Mouse (Mus musculus) stomach, embryonic 15.5 days (tissue): Measurements from ENCODE around the gene Usp33. TPM values are rescaled to one million over a fixed set of nuclear protein-coding genes. Genes with fewer than 3 reads are reported as not detected.

Experiments used
- ATAC-seq: fragments of 200-750 bp; cut with Nextera tagmentation; 2 replicates; pipeline ENCODE4 v1.8.0; 2017; ENCODE audit warnings: low read depth, moderate number of reproducible peaks, moderate TSS enrichment; ENCODE audit not compliant: insufficient read depth, low FRiP score
- H3K27ac ChIP-seq: fragments of 300-500 bp; sonication (generic); 2 replicates; pipeline ENCODE4 v1.5.1; 2015; ENCODE audit warnings: mild to moderate bottlenecking, inconsistent platforms
- H3K27me3 ChIP-seq: fragments of 300-500 bp; sonication (generic); replicated peaks from 2 replicates; pipeline ENCODE4 v1.6.1; 2015; ENCODE audit warnings: inconsistent platforms
- H3K36me3 ChIP-seq: fragments of 300-500 bp; sonication (generic); 2 replicates; pipeline ENCODE4 v1.6.1; 2015; ENCODE audit warnings: inconsistent platforms
- H3K4me1 ChIP-seq: fragments of 300-500 bp; sonication (generic); 2 replicates; pipeline ENCODE4 v1.6.1; 2015; ENCODE audit warnings: inconsistent platforms
- H3K4me2 ChIP-seq: fragments of 300-500 bp; sonication (generic); 2 replicates; pipeline ENCODE4 v1.6.1; 2015; ENCODE audit warnings: mild to moderate bottlenecking, inconsistent platforms
- H3K4me3 ChIP-seq: fragments of 300-500 bp; sonication (generic); replicated peaks from 2 replicates; pipeline ENCODE4 v1.5.1; 2015; ENCODE audit warnings: inconsistent platforms
- H3K9ac ChIP-seq: fragments of 300-500 bp; sonication (generic); 2 replicates; pipeline ENCODE4 v1.6.1; 2015; ENCODE audit warnings: inconsistent platforms
- H3K9me3 ChIP-seq: fragments of 300-500 bp; sonication (generic); 2 replicates; pipeline ENCODE4 v1.6.1; 2016; ENCODE audit warnings: inconsistent platforms
- WGBS: fragments of 180-500 bp; shearing (Covaris S2); methylation state at CpG from one replicate; pipeline ENCODE4 v1.1.7; 2015; 5-methylcytosine and 5-hydroxymethylcytosine counted together
- polyA plus RNA-seq: library from polyadenylated mRNA; unstranded; fragments of >200 nt; fragmentation: Nextera tagmentation; extraction: Ambion mirVana; gene quantifications from 2 replicates; pipeline ENCODE4 v1.2.1, GENCODE M21; 2015

Usp33 gene
- polyA plus RNA-seq, 1 experiment from 2014 or later: 38.7 TPM

DNA sequence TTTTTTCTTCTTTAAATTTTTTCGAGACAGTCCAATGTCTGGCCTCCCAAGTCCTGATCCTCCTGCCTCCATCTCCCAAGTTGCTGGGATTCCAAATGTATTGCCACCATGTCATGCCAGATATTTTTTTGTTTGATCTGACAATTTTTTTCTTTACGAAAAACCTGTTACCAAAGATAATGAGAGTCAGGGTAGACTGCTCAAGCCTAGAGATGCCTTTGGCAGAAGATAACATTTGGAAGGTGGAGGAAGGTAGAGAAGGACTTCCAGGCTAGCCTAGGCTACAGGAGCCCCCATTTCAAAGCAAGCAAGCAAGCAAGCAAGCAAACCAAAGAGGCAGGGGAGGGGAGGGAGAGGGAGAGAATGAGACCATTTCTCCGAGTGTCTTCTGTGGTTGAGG, 949 bp downstream of the Usp33 start:
- H3K27me3 ChIP-seq: no peaks in the 10 kb centered on the region
- H3K4me2 ChIP-seq: peak overlapping the region; percentile 48
- no peak overlapping the region for H3K27ac ChIP-seq
- H3K4me1 ChIP-seq: peaks cover 11% of the 10 kb centered on the region; the same call in 1 of the 2 replicates
- 33% methylated on average over 3 of the region's 3 CpGs for WGBS
- H3K9ac ChIP-seq: peak overlapping the region; percentile 86; the same call in 1 of the 2 replicates
- no peaks in the 10 kb centered on the region for H3K9me3 ChIP-seq
- no peak for ATAC-seq
- no peaks in the 10 kb centered on the region for H3K36me3 ChIP-seq
- peak overlapping the region; percentile 65 for H3K4me3 ChIP-seq

DNA sequence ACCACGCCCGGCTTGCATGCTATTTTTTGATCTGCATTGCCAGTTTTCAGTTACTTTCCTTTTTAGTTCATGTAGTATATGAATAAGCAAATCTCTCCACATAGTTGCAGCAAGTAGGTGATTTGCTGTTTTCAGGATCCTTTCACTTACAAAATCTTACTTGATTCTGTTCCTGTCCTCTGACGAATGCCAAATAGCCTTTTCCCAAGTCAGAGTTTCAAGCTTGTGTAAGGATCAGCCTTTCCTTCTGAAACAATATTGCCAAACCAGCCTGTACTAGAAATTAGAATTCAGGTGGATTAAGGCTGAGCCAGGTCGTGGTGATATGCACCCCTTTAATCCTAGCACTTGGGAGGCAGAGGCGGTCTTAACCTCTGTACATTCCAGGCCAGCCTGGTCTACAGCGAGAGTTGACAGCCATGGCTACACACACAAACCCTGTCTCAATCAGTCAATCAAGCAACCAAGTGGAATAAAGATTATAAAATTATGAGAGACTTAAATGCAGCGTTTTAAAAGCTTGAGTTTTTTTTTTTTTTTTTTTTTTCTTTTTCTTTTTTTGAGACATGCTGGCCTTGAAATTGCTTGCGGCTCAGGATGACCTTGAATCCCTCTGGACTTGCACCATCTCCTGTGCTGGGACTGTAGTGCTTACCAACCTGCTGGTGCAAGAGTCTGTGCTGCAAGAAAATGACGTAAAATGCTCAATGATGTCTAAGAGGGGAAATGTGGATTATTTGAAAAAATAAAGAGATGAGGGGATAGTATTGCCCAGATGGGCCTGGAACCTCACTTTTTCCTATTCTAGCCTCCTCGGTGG, 1.9 kb downstream of the Usp33 start:
- H3K36me3 ChIP-seq: no peaks in the 10 kb centered on the region
- H3K9ac ChIP-seq: no peak overlapping the region
- WGBS: 86% methylated on average over 10 of the region's 10 CpGs
- no peaks in the 10 kb centered on the region for H3K27me3 ChIP-seq
- H3K9me3 ChIP-seq: no peaks in the 10 kb centered on the region
- ATAC-seq: no peak
- no peak overlapping the region for H3K27ac ChIP-seq
- H3K4me3 ChIP-seq: no peak overlapping the region
- H3K4me2 ChIP-seq: no peak overlapping the region
- H3K4me1 ChIP-seq: peaks cover 11% of the 10 kb centered on the region; the same call in 1 of the 2 replicates

GRCm38 (mm10) chr3:152350431-152350830, 4.2 kb downstream of the Usp33 start:
- ATAC-seq: no peak
- Histone ChIP-seq H3K36me3 (no peaks in the 10 kb centered on the region), H3K27ac (no peak overlapping the region), H3K9me3 (no peaks in the 10 kb centered on the region), H3K4me2 (no peak overlapping the region), H3K4me1 (peaks cover 14% of the 10 kb centered on the region; the same call in 1 of the 2 replicates), H3K27me3 (no peaks in the 10 kb centered on the region), H3K9ac (no peak overlapping the region), H3K4me3 (no peak overlapping the region)
- WGBS: 60% methylated on average over 3 of the region's 3 CpGs

DNA sequence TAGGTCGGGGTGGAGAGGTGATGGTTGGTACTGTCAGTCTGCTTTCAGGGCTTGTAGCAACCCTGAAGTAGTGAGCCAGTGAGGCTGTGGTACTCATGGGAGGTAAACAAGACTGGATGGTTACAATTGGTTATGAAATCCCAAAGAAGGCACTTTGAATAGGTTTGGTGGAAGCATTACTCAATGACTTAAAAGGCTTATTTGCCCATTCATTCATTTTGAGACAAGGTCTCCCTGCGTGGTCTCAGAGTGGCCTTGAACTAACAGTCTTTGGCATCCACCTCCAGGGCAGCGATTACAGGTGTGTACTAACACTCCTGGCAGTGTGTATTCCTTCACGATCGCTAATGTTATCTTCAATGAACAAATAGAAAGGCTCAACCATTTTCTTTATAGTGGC, 4.7 kb downstream of the Usp33 start:
- Histone ChIP-seq H3K36me3 (no peaks in the 10 kb centered on the region), H3K4me3 (no peak overlapping the region), H3K9ac (no peak overlapping the region), H3K27ac (no peak overlapping the region), H3K4me1 (peaks cover 14% of the 10 kb centered on the region; the same call in 1 of the 2 replicates), H3K4me2 (no peak overlapping the region), H3K27me3 (no peaks in the 10 kb centered on the region), H3K9me3 (no peaks in the 10 kb centered on the region)
- 49% methylated on average over 5 of the region's 5 CpGs for WGBS
- ATAC-seq: no peak

GRCm38 (mm10) chr3:152352289-152352688, 6.0 kb downstream of the Usp33 start:
- Histone ChIP-seq H3K27ac (no peak overlapping the region), H3K9ac (no peak overlapping the region), H3K4me3 (no peak overlapping the region), H3K9me3 (no peaks in the 10 kb centered on the region), H3K4me1 (peaks cover 14% of the 10 kb centered on the region; the same call in 1 of the 2 replicates), H3K27me3 (no peaks in the 10 kb centered on the region), H3K36me3 (no peaks in the 10 kb centered on the region), H3K4me2 (no peak overlapping the region)
- 72% methylated on average over 4 of the region's 4 CpGs for WGBS
- ATAC-seq: no peak; the same call in 1 of the 2 replicates

DNA sequence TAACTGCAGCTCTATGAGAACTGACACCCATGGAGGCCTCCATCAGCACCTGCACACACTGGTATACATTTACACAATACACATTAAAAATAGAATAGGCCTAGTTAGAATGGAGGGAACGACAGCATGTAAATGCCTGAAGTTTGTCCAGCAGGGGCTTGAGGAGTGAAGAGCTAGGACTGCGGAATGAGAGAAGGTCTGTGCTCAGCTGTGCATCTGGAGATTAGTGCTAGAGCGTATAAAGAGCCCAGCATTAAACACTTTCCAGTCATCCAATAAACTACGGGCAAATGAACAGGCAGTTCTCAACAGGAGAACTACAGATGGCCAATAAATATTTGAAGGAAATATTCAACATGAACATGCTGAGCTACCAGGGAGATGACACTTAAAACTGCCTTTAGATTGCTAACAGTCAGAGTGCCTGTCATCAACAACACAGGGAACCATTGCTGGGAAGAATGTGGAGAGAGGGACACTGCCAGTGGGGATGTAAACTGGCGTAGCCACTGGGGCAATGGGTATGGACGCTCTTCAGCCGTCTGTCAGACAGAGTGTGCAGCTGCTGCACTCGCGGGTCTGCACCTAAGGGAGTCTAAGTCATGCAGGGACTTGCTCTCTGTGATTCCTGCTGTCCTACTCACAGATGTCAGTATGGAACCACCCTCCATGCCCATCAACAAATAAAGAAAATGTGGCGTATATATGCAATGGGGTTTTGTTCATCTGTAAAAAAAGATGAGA, 7.3 kb downstream of the Usp33 start:
- H3K9me3 ChIP-seq: no peaks in the 10 kb centered on the region
- H3K4me2 ChIP-seq: no peak overlapping the region
- peaks cover 14% of the 10 kb centered on the region; the same call in 1 of the 2 replicates for H3K4me1 ChIP-seq
- no peak for ATAC-seq
- H3K4me3 ChIP-seq: no peak overlapping the region
- 74% methylated on average over 10 of the region's 10 CpGs for WGBS
- no peaks in the 10 kb centered on the region for H3K27me3 ChIP-seq
- H3K27ac ChIP-seq: no peak overlapping the region
- no peak overlapping the region for H3K9ac ChIP-seq
- 0 out of 2 replicates have a peak, but pooled peaks cover 2% of the 10 kb centered on the region for H3K36me3 ChIP-seq

DNA sequence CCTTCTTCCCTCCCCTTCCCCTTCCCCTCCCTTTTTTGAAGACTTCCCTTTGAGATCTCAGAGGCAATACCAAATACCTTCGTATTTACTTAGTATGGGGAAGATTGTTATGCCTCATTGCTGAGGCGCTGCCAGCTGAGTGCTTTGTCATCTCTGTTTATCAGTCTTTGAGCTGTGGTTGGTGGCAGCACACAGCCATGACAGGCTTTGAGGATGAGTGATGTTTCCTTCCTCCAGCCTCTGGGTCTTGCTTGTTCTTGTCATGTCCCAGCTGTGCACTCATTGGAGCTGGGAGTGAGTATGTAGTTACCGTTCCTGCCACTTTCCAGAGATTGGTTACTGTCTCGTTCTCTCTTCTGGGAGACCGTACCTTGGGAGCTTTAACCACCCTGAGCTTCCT, 9.1 kb downstream of the Usp33 start:
- Histone ChIP-seq H3K4me1 (peaks cover 13% of the 10 kb centered on the region; the same call in 1 of the 2 replicates), H3K9me3 (no peaks in the 10 kb centered on the region), H3K27me3 (no peaks in the 10 kb centered on the region), H3K9ac (no peak overlapping the region), H3K36me3 (0 out of 2 replicates have a peak, but pooled peaks cover 4% of the 10 kb centered on the region), H3K4me2 (no peak overlapping the region), H3K27ac (peak overlapping the region; percentile 23; the same call in 1 of the 2 replicates), H3K4me3 (no peak overlapping the region)
- ATAC-seq: peak; percentile 77; the same call in 1 of the 2 replicates
- 15% methylated on average over 5 of the region's 5 CpGs for WGBS

DNA sequence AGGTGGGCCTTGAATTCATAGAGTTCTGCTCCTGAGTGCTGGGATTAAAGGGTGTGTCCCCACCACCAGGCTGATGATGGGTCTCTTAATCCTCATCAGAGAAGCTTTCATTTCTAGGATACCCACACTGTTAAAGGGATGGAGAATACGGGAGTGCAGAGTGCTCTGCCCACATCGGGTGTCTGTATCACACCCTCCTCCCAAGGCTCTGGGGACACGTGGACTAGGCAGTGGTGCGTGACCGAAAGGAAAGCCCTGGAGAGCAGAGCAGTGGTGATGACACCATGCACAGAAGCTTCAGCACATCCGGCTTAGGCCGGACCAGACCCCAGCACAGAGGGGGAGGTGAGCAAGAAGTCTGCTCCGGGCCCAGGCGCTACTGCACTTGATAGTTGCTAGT, 10.5 kb downstream of the Usp33 start:
- WGBS: 89% methylated on average over 9 of the region's 9 CpGs

GRCm38 (mm10) chr3:152359151-152359550, 12.9 kb downstream of the Usp33 start:
- Histone ChIP-seq H3K27ac (no peak overlapping the region), H3K36me3 (peaks cover 20% of the 10 kb centered on the region), H3K9ac (no peak overlapping the region), H3K9me3 (no peaks in the 10 kb centered on the region), H3K4me1 (no peaks in the 10 kb centered on the region), H3K4me2 (no peak overlapping the region), H3K4me3 (no peak overlapping the region), H3K27me3 (no peaks in the 10 kb centered on the region)
- 77% methylated on average over 7 of the region's 7 CpGs for WGBS
- ATAC-seq: no peak

More for the DNA sequence above, 10.5 kb downstream of the Usp33 start:
- H3K4me1 ChIP-seq: 0 out of 2 replicates have a peak, but pooled peaks cover 4% of the 10 kb centered on the region
- H3K4me2 ChIP-seq: no peak overlapping the region
- no peaks in the 10 kb centered on the region for H3K9me3 ChIP-seq
- no peaks in the 10 kb centered on the region for H3K27me3 ChIP-seq
- peaks cover 14% of the 10 kb centered on the region for H3K36me3 ChIP-seq
- H3K4me3 ChIP-seq: no peak overlapping the region
- no peak for ATAC-seq
- no peak overlapping the region for H3K9ac ChIP-seq
- no peak overlapping the region for H3K27ac ChIP-seq

DNA sequence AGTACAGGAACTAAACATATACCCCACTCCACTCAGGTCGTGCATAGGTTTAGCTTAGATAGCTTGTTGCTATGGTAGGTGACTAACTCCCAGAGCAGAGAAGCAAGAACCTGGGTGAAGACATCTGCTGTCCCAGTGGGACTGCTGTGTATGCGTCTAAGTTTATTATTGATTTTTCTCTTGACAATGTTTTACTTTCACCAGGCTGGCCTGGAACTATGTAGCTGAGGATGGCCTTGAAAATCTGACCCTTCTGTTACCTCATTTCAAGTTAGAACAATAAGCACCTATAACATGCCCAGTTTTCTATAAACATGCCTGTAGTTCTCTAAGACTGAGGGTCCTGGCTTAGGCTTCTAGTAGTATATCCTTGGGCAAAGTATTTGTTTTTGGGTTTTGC, 17.9 kb downstream of the Usp33 start:
- Histone ChIP-seq H3K4me1 (no peaks in the 10 kb centered on the region), H3K27ac (no peak overlapping the region), H3K9ac (no peak overlapping the region), H3K36me3 (peaks cover 42% of the 10 kb centered on the region), H3K4me2 (no peak overlapping the region), H3K27me3 (no peaks in the 10 kb centered on the region), H3K4me3 (no peak overlapping the region), H3K9me3 (no peaks in the 10 kb centered on the region)
- 87% methylated on average over 2 of the region's 2 CpGs for WGBS
- ATAC-seq: peak; percentile 47; the same call in 1 of the 2 replicates

GRCm38 (mm10) chr3:152376063-152376462, 29.8 kb downstream of the Usp33 start:
- 91% methylated on average over 4 of the region's 4 CpGs for WGBS
- Histone ChIP-seq H3K9ac (no peak overlapping the region), H3K4me1 (no peaks in the 10 kb centered on the region), H3K4me2 (no peak overlapping the region), H3K27ac (no peak overlapping the region), H3K4me3 (no peak overlapping the region), H3K9me3 (no peaks in the 10 kb centered on the region), H3K27me3 (no peaks in the 10 kb centered on the region), H3K36me3 (peaks cover 33% of the 10 kb centered on the region)
- ATAC-seq: no peak

GRCm38 (mm10) chr3:152384106-152384505, 37.8 kb downstream of the Usp33 start:
- Histone ChIP-seq H3K27ac (no peak overlapping the region), H3K4me3 (no peak overlapping the region), H3K27me3 (no peaks in the 10 kb centered on the region), H3K4me2 (no peak overlapping the region), H3K4me1 (no peaks in the 10 kb centered on the region), H3K9me3 (no peaks in the 10 kb centered on the region), H3K9ac (no peak overlapping the region), H3K36me3 (peaks cover 41% of the 10 kb centered on the region; the same call in 1 of the 2 replicates)
- WGBS: 59% methylated on average over 11 of the region's 11 CpGs
- no peak for ATAC-seq
